Mouse (Mus musculus) T-cell, adult 66 days (primary cell): ENCODE data around the gene Brip1. TPM values are rescaled to one million over a fixed set of nuclear protein-coding genes. Genes with fewer than 3 reads are reported as not detected.

Experiments used
- total RNA-seq, 2 experiments: library from RNA; stranded (reverse); gene quantifications; 3 replicates in 1 of 2; 4 replicates in 1 of 2; pipeline ENCODE4 v1.2.4; 2023

Brip1 gene
- 1 to 10 TPM; 2.9 to 3.2 TPM for total RNA-seq

DNA sequence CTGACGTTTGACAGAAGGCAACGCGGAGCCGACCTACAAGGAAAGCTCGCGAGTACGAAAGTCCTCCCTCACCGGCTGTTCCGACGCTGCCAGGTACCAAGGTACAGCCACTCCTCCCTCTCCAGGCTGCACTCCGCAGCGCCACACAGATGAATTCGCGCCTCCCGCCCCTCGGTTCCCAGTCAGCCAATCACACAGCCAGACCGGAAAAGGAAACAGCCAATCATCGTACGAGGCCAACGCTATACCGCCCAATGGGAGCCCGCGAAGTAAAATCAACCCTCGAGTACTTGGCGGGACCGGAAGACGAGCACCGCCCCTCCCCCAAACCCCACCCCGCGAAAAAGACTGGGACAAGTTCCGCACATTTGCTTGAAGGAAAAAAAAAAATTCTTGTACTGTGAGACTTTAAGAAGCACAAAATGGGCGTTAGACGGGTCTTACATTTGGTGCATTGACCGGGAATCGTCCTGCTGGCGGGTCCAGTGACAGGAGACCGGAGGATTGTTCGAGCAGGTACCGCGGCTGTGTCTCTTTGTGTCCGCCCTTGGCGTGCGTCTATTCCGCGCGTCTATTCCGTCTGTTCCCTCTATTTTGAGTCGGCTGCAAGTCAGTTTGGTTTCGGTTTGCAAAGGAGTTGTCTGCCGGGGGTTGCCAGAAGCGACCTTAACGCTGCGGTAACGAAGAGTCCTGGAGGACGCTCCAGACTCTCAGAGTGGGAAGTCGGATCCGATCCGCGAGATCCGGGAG is at the start of gene Brip1:
Gene Brip1, minus strand, starts transcription at position 157 of the 750 bp plus-strand sequence.

Other genes with a start within 250 kb of the Brip1 start
- gene Ints2, start 56.4 kb upstream of the Brip1 start, total RNA-seq: 10 to 100 TPM; 18.9 to 24.4 TPM
- 10 to 100 TPM; 78.2 to 83.4 TPM for gene Med13, start 156.4 kb upstream of the Brip1 start, total RNA-seq